Mouse (Mus musculus) hindbrain, postnatal 0 days (tissue): ENCODE results near the gene Dapk1. TPM values are rescaled to one million over a fixed set of nuclear protein-coding genes. Genes with fewer than 3 reads are reported as not detected.

Experiments
- ATAC-seq: fragments of 200-750 bp; cut with Nextera tagmentation; 2 replicates; pipeline ENCODE4 v1.8.0; 2017; ENCODE audit warnings: mild to moderate bottlenecking, moderate TSS enrichment, moderate library complexity
- DNase-seq: peaks from one replicate; pipeline ENCODE4 v3.0.0-alpha.2; 2015; ENCODE audit warnings: low spot score
- H3K27ac ChIP-seq: fragments of 300-500 bp; sonication (generic); 2 replicates; pipeline ENCODE4 v1.5.1; 2014; ENCODE audit warnings: mild to moderate bottlenecking
- H3K27me3 ChIP-seq: fragments of 300-500 bp; sonication (generic); 2 replicates; pipeline ENCODE4 v1.6.1; 2014; ENCODE audit warnings: low read length, mixed read lengths; ENCODE audit not compliant: insufficient read depth
- H3K36me3 ChIP-seq: fragments of 300-500 bp; sonication (generic); 2 replicates; pipeline ENCODE4 v1.6.1; 2014; ENCODE audit warnings: low read length, mixed read lengths; ENCODE audit not compliant: insufficient read depth
- H3K4me1 ChIP-seq: fragments of 300-500 bp; sonication (generic); 2 replicates; pipeline ENCODE4 v1.6.1; 2014; ENCODE audit warnings: antibody characterized with exemption, low read length, mixed read lengths; ENCODE audit not compliant: insufficient read depth
- H3K4me2 ChIP-seq: fragments of 300-500 bp; sonication (generic); 2 replicates; pipeline ENCODE4 v1.6.1; 2014; ENCODE audit warnings: low read depth, mild to moderate bottlenecking, low read length, moderate library complexity, mixed read lengths
- H3K4me3 ChIP-seq: fragments of 300-500 bp; sonication (generic); 2 replicates; pipeline ENCODE4 v1.5.1; 2014; ENCODE audit warnings: low read length
- H3K9ac ChIP-seq: fragments of 300-500 bp; sonication (generic); replicated peaks from 2 replicates; pipeline ENCODE4 v1.6.1; 2014; ENCODE audit warnings: mild to moderate bottlenecking, low read length, moderate library complexity, mixed read lengths
- H3K9me3 ChIP-seq: fragments of 300-500 bp; sonication (generic); 2 replicates; pipeline ENCODE4 v1.6.1; 2016; ENCODE audit warnings: low read length, mixed read lengths
- CTCF ChIP-seq: IDR thresholded peaks from 2 replicates; pipeline ENCODE4 v1.5.1; 2016; ENCODE audit warnings: antibody characterized with exemption, control low read depth, low read depth
- WGBS: fragments of 180-500 bp; shearing (Covaris S2); extraction: QIAGEN DNeasy Blood & Tissue Kit; methylation state at CpG from one replicate; pipeline ENCODE4 v1.1.7; 2014; 5-methylcytosine and 5-hydroxymethylcytosine counted together
- polyA plus RNA-seq: library from polyadenylated mRNA; unstranded; fragments of >200 nt; fragmentation: Nextera tagmentation; extraction: Ambion mirVana; gene quantifications from 2 replicates; pipeline ENCODE4 v1.2.1, GENCODE M21; 2015
- total RNA-seq: library from RNA; depleted of rRNA; stranded (reverse); fragments of >200 nt; gene quantifications from 2 replicates; pipeline ENCODE4 v1.2.3, GENCODE M21; 2014

Dapk1 gene
- total and polyA plus RNA-seq, 2 experiments from 2014 or later, result 25.7 to 63.1 TPM

DNA sequence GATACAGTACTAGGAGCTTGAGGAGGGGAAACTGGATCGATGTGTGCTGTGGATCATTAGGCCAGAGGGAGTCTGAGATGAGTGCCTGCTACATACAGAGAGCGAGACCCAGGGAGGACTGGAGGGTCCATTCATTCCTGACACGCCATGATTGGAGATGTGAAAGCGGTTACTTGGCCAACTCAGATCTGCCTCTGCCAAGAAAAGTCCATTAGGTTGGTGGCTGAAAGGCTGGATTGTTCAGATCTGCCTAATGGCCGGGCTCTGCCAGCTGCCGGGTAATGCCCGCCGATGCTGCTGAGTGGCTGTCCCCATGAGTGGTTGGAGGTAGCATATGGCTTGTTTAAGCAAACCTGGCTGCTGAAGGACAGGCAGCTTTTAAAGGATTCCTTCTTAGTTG, 12.4 kb downstream of the Dapk1 start:
- peak; percentile 87 for DNase-seq
- H3K4me1 ChIP-seq, result peaks cover 14% of the 10 kb centered on the region; the same call in 1 of the 2 replicates
- no peak overlapping the region for H3K9ac ChIP-seq
- H3K4me2 ChIP-seq, result no peak overlapping the region
- WGBS, result 27% methylated on average over 8 of the region's 8 CpGs
- TF ChIP-seq CTCF, result no peak
- H3K36me3 ChIP-seq, result 0 out of 2 replicates have a peak, but pooled peaks cover 5% of the 10 kb centered on the region
- peak; percentile 88 for ATAC-seq
- H3K9me3 ChIP-seq, result no peaks in the 10 kb centered on the region
- H3K27me3 ChIP-seq, result no peaks in the 10 kb centered on the region
- no peak overlapping the region for H3K4me3 ChIP-seq
- H3K27ac ChIP-seq, result peak overlapping the region; percentile 36; the same call in 1 of the 2 replicates

DNA sequence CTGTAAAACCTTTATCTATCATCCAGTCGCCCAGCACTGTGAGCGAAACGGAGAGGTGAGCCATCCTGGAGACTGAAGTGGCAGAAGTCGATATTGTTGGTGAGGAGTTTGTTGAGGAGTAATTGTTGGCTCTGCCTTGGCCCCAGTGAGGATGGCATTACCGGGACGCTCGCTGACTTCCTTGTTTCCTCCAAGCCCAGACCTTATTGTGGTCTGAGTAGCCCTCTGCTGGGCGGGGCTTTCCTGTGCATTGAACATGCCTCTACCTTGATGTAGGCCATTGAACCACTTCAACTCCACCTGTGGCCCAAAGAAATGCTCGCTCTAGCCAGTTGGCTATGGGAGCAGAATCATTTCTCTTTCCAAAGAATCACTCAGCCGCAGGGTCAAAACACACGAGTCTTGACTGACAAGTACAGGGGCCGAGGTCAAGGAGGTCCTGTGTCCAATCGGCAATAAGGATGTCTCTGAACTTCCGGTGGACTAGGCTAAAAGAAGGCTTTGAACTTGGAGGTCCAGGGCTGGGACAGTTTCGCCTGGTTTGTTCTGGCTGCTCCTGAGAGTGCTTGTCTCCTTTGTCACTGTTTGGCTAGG, 13.4 kb downstream of the Dapk1 start:
- no peak for DNase-seq
- Histone ChIP-seq H3K36me3 (0 out of 2 replicates have a peak, but pooled peaks cover 5% of the 10 kb centered on the region), H3K9me3 (no peaks in the 10 kb centered on the region), H3K4me1 (peaks cover 17% of the 10 kb centered on the region; the same call in 1 of the 2 replicates), H3K27me3 (no peaks in the 10 kb centered on the region), H3K9ac (no peak overlapping the region), H3K4me3 (no peak overlapping the region), H3K4me2 (no peak overlapping the region), H3K27ac (no peak overlapping the region)
- no peak for ATAC-seq
- 69% methylated on average over 15 of the region's 15 CpGs for WGBS
- no peak for TF ChIP-seq CTCF

DNA sequence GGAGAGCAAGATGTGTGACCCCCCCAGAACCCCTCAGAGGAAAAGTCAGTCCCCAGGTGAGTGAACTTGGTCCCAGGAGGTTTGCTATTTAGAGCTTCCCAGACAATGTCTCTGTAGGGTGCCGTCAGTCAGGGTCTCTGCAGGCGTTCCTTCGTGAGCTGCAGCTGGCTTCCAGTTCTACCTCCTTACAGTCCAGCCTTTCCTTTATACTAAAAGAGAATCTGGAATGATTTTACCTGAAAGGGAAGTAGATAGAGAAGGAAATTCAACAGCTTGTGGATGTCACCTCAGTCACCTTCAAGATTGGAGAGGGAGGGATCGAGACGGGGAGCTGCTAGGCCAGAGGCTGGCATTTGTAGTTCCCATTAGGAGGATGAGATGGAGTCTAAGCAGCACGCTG, 14.3 kb downstream of the Dapk1 start:
- ATAC-seq, result no peak
- Histone ChIP-seq H3K4me3 (no peak overlapping the region), H3K9ac (no peak overlapping the region), H3K27ac (no peak overlapping the region), H3K36me3 (0 out of 2 replicates have a peak, but pooled peaks cover 5% of the 10 kb centered on the region), H3K27me3 (no peaks in the 10 kb centered on the region), H3K9me3 (no peaks in the 10 kb centered on the region), H3K4me1 (peaks cover 18% of the 10 kb centered on the region; the same call in 1 of the 2 replicates), H3K4me2 (no peak overlapping the region)
- DNase-seq, result no peak
- no peak for TF ChIP-seq CTCF
- 46% methylated on average over 6 of the region's 6 CpGs for WGBS

DNA sequence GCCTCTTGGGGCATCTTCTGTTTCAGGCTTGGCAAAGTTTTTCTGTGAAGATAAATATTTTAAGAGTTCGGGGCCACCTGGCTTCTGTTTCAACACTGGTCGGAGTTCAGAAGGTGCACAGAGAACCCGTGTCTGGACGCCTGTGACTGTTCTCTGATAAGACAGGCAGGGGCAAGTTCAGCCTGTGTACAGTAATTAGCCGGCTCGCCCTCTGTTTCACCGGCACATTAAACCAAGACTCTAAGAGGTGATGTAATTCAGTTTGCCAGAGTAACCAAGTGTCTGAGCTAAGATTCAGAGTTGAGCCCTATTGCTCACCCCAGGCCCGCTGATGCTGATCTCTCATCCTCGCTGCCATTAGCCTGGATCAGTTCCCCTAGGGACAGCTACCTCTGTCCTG, 16.5 kb downstream of the Dapk1 start:
- no peak overlapping the region for H3K4me3 ChIP-seq
- no peak overlapping the region for H3K4me2 ChIP-seq
- TF ChIP-seq CTCF, result no peak
- 76% methylated on average over 9 of the region's 9 CpGs for WGBS
- DNase-seq, result no peak
- ATAC-seq, result no peak
- H3K36me3 ChIP-seq, result no peaks in the 10 kb centered on the region
- H3K27me3 ChIP-seq, result no peaks in the 10 kb centered on the region
- H3K27ac ChIP-seq, result no peak overlapping the region
- no peaks in the 10 kb centered on the region for H3K9me3 ChIP-seq
- H3K4me1 ChIP-seq, result peaks cover 18% of the 10 kb centered on the region; the same call in 1 of the 2 replicates
- no peak overlapping the region for H3K9ac ChIP-seq

DNA sequence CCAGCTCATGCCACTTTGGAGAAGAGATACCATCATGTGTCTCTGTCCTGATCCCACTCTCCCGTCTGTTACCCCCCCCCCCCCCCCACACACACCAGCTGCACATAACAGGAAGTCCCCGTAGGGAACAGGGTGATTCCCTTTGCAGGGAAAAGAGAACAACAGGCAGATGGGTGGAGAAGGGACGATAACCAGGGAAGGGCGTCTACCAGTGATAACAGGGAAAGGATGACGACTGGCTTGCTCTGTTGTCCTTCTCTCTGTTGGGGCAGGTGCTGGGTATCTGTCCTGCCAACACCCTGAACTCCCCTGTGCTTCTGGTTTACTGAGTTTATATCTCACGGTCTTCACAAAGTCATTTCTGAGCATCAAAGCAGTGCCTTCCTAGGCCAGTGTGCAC, 18.0 kb downstream of the Dapk1 start:
- Histone ChIP-seq H3K27me3 (no peaks in the 10 kb centered on the region), H3K27ac (no peak overlapping the region), H3K4me3 (no peak overlapping the region), H3K9me3 (no peaks in the 10 kb centered on the region), H3K9ac (no peak overlapping the region), H3K4me1 (peaks cover 18% of the 10 kb centered on the region; the same call in 1 of the 2 replicates), H3K36me3 (no peaks in the 10 kb centered on the region), H3K4me2 (no peak overlapping the region)
- 42% methylated on average over 6 of the region's 6 CpGs for WGBS
- DNase-seq, result no peak
- no peak for ATAC-seq
- no peak for TF ChIP-seq CTCF

DNA sequence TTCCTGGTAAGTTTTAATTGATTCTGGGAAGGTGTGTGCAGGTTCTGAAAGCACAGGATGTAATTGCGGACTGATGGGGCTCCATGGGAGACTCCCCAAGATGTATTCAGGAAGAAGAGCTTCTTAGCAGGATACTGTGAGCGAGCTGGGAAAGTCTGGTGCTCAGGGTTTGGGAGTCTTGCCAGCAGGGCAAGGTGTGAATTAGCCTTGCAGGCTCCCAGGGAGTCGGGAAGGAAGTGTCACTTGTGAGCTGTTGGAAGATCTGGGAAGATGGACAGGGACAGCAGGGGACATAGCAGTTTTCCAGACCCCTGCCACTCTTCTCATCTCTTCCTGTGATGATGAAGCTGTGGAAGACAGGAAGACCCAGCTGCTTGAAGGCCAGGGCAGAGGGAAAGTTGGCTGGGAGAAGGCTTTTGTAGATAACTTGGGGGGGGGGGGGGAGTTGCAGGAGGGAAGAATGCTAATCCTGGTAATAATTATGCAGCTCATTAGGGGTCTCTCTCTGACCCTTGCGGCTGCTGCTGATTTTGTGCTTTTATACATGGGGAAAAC, 19.7 kb downstream of the Dapk1 start:
- Histone ChIP-seq H3K36me3 (no peaks in the 10 kb centered on the region), H3K27ac (no peak overlapping the region), H3K27me3 (no peaks in the 10 kb centered on the region), H3K4me2 (no peak overlapping the region), H3K9me3 (no peaks in the 10 kb centered on the region), H3K4me3 (no peak overlapping the region), H3K4me1 (peaks cover 3% of the 10 kb centered on the region; the same call in 1 of the 2 replicates), H3K9ac (no peak overlapping the region)
- no peak for TF ChIP-seq CTCF
- WGBS, result 31% methylated on average over 4 of the region's 4 CpGs
- DNase-seq, result peak; percentile 36
- peak; percentile 52; the same call in 1 of the 2 replicates for ATAC-seq

DNA sequence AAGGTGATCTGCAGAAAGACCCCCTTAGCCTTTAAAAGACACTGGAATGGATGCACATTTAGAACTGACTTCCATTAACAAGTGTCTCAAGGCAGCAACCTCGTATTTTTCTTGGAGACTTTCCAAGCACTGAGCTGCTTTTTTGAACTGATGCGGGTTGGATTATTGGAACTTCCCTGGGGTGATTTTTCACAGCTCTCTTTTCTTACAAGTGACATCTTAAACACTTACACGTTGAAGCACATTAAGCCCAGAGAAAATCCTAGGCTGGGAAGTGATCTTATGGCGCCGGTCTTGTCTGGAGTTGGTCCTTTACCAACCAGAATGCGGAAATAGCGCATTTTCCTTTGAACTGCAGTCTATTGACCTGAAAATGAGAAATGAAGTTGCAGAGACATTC, 23.8 kb downstream of the Dapk1 start:
- no peak overlapping the region for H3K27ac ChIP-seq
- TF ChIP-seq CTCF, result no peak
- H3K27me3 ChIP-seq, result no peaks in the 10 kb centered on the region
- no peaks in the 10 kb centered on the region for H3K36me3 ChIP-seq
- H3K9ac ChIP-seq, result no peak overlapping the region
- H3K4me1 ChIP-seq, result no peaks in the 10 kb centered on the region
- H3K4me2 ChIP-seq, result no peak overlapping the region
- DNase-seq (peak; percentile 14), ATAC-seq (no peak)
- WGBS, result 46% methylated on average over 7 of the region's 7 CpGs
- H3K4me3 ChIP-seq, result no peak overlapping the region
- H3K9me3 ChIP-seq, result no peaks in the 10 kb centered on the region
